Mouse (Mus musculus): ENCODE measurements around the gene Raph1. TPM values are rescaled to one million over a fixed set of nuclear protein-coding genes. Genes with fewer than 3 reads are reported as not detected.

The Raph1 gene
- 20.8 and 26.1 TPM in 2 replicates for polyA plus RNA-seq (2016; fragmentation: Nextera tagmentation; extraction: Ambion mirVana)

- Histone ChIP-seq H3K4me1 (peaks cover 16% of the 10 kb centered on the region), H3K27ac (replicated peaks) (peak within 1 kb of the TSS; percentile 97), H3K9me3 (no peaks in the 10 kb centered on the region), H3K4me3 (peak within 1 kb of the TSS; percentile 88), H3K36me3 (replicated peaks) (peaks cover 7% of the 10 kb centered on the region), H3K27me3 (replicated peaks; ENCODE audit: low read depth, poor library complexity, severe bottlenecking) (no peaks in the 10 kb centered on the region)
- WGBS: under 1% methylated on average over 91 of the region's 92 CpGs
- DNase-seq (ENCODE audit: low spot score): peak; percentile 91
Measured at GRCm38 (mm10) chr1:60566631-60567311, at the start of gene Raph1. Raph1 (minus strand) TSS chr1:60567104.

- Histone ChIP-seq H3K9me3 (no peaks in the 10 kb centered on the region), H3K27me3 (replicated peaks; ENCODE audit: low read depth, poor library complexity, severe bottlenecking) (no peaks in the 10 kb centered on the region), H3K27ac (replicated peaks) (no peak overlapping the region), H3K4me1 (no peaks in the 10 kb centered on the region), H3K36me3 (replicated peaks) (no peaks in the 10 kb centered on the region), H3K4me3 (no peak overlapping the region)
- no peak for DNase-seq (ENCODE audit: low spot score)
- WGBS: 80% methylated on average over 1 of the region's 1 CpGs
Measured at GRCm38 (mm10) chr1:60615703-60616102, 48.8 kb upstream of the Raph1 start.

GRCm38 (mm10) chr1:60614902-60615301, 48.0 kb upstream of the Raph1 start:
- H3K27ac ChIP-seq (replicated peaks): no peak overlapping the region
- no peak overlapping the region for H3K4me3 ChIP-seq
- no peaks in the 10 kb centered on the region for H3K4me1 ChIP-seq
- H3K27me3 ChIP-seq (replicated peaks; ENCODE audit: low read depth, poor library complexity, severe bottlenecking): no peaks in the 10 kb centered on the region
- H3K9me3 ChIP-seq: no peaks in the 10 kb centered on the region
- WGBS: 79% methylated on average over 1 of the region's 1 CpGs
- no peaks in the 10 kb centered on the region for H3K36me3 ChIP-seq (replicated peaks)
- DNase-seq (ENCODE audit: low spot score): no peak

GRCm38 (mm10) chr1:60611968-60612367, 45.1 kb upstream of the Raph1 start:
- Histone ChIP-seq H3K27ac (replicated peaks) (no peak overlapping the region), H3K4me1 (no peaks in the 10 kb centered on the region), H3K36me3 (replicated peaks) (no peaks in the 10 kb centered on the region), H3K4me3 (no peak overlapping the region), H3K27me3 (replicated peaks; ENCODE audit: low read depth, poor library complexity, severe bottlenecking) (no peaks in the 10 kb centered on the region), H3K9me3 (no peaks in the 10 kb centered on the region)
- WGBS: 86% methylated on average over 3 of the region's 3 CpGs
- DNase-seq (ENCODE audit: low spot score): no peak

- H3K4me3 ChIP-seq: no peak overlapping the region
Measured at GRCm38 (mm10) chr1:60610631-60611030, 43.7 kb upstream of the Raph1 start.

GRCm38 (mm10) chr1:60609011-60609775, 42.3 kb upstream of the Raph1 start:
- Histone ChIP-seq H3K36me3 (replicated peaks) (no peaks in the 10 kb centered on the region), H3K27me3 (replicated peaks; ENCODE audit: low read depth, poor library complexity, severe bottlenecking) (no peaks in the 10 kb centered on the region), H3K9me3 (no peaks in the 10 kb centered on the region), H3K27ac (replicated peaks) (no peak overlapping the region), H3K4me3 (no peak overlapping the region), H3K4me1 (no peaks in the 10 kb centered on the region)
- 87% methylated on average over 8 of the region's 8 CpGs for WGBS
- no peak for DNase-seq (ENCODE audit: low spot score)

More at GRCm38 (mm10) chr1:60610631-60611030, 43.7 kb upstream of the Raph1 start:
- DNase-seq (ENCODE audit: low spot score): no peak
- Histone ChIP-seq H3K27me3 (replicated peaks; ENCODE audit: low read depth, poor library complexity, severe bottlenecking) (no peaks in the 10 kb centered on the region), H3K36me3 (replicated peaks) (no peaks in the 10 kb centered on the region), H3K27ac (replicated peaks) (no peak overlapping the region), H3K9me3 (no peaks in the 10 kb centered on the region), H3K4me1 (no peaks in the 10 kb centered on the region)
- 73% methylated on average over 4 of the region's 4 CpGs for WGBS

GRCm38 (mm10) chr1:60604481-60605021, 37.6 kb upstream of the Raph1 start:
- Histone ChIP-seq H3K27ac (replicated peaks) (no peak overlapping the region), H3K4me3 (no peak overlapping the region), H3K9me3 (no peaks in the 10 kb centered on the region), H3K27me3 (replicated peaks; ENCODE audit: low read depth, poor library complexity, severe bottlenecking) (no peaks in the 10 kb centered on the region), H3K36me3 (replicated peaks) (no peaks in the 10 kb centered on the region), H3K4me1 (no peaks in the 10 kb centered on the region)
- WGBS: 91% methylated on average over 3 of the region's 3 CpGs
- DNase-seq (ENCODE audit: low spot score): no peak

- Histone ChIP-seq H3K36me3 (replicated peaks) (no peaks in the 10 kb centered on the region), H3K4me1 (no peaks in the 10 kb centered on the region), H3K9me3 (no peaks in the 10 kb centered on the region), H3K27me3 (replicated peaks; ENCODE audit: low read depth, poor library complexity, severe bottlenecking) (no peaks in the 10 kb centered on the region), H3K4me3 (no peak overlapping the region), H3K27ac (replicated peaks) (no peak overlapping the region)
- DNase-seq (ENCODE audit: low spot score): no peak
- WGBS: 90% methylated on average over 6 of the region's 6 CpGs
Measured at GRCm38 (mm10) chr1:60600682-60601081, 33.8 kb upstream of the Raph1 start.

GRCm38 (mm10) chr1:60599926-60600325, 33.0 kb upstream of the Raph1 start:
- DNase-seq (ENCODE audit: low spot score): no peak
- 89% methylated on average over 3 of the region's 3 CpGs for WGBS
- Histone ChIP-seq H3K27ac (replicated peaks) (no peak overlapping the region), H3K4me1 (no peaks in the 10 kb centered on the region), H3K36me3 (replicated peaks) (no peaks in the 10 kb centered on the region), H3K4me3 (no peak overlapping the region), H3K27me3 (replicated peaks; ENCODE audit: low read depth, poor library complexity, severe bottlenecking) (no peaks in the 10 kb centered on the region), H3K9me3 (no peaks in the 10 kb centered on the region)

GRCm38 (mm10) chr1:60599013-60599701, 32.3 kb upstream of the Raph1 start:
- Histone ChIP-seq H3K27me3 (replicated peaks; ENCODE audit: low read depth, poor library complexity, severe bottlenecking) (no peaks in the 10 kb centered on the region), H3K4me1 (no peaks in the 10 kb centered on the region), H3K9me3 (no peaks in the 10 kb centered on the region), H3K4me3 (no peak overlapping the region), H3K36me3 (replicated peaks) (no peaks in the 10 kb centered on the region), H3K27ac (replicated peaks) (no peak overlapping the region)
- DNase-seq (ENCODE audit: low spot score): no peak
- 89% methylated on average over 6 of the region's 6 CpGs for WGBS

GRCm38 (mm10) chr1:60596386-60597320, 29.7 kb upstream of the Raph1 start:
- no peaks in the 10 kb centered on the region for H3K9me3 ChIP-seq
- 85% methylated on average over 11 of the region's 11 CpGs for WGBS
- H3K36me3 ChIP-seq (replicated peaks): no peaks in the 10 kb centered on the region
- H3K4me3 ChIP-seq: no peak overlapping the region
- no peak overlapping the region for H3K27ac ChIP-seq (replicated peaks)
- no peaks in the 10 kb centered on the region for H3K27me3 ChIP-seq (replicated peaks; ENCODE audit: low read depth, poor library complexity, severe bottlenecking)
- no peaks in the 10 kb centered on the region for H3K4me1 ChIP-seq
- DNase-seq (ENCODE audit: low spot score): no peak

GRCm38 (mm10) chr1:60593101-60593500, 26.2 kb upstream of the Raph1 start:
- no peaks in the 10 kb centered on the region for H3K27me3 ChIP-seq (replicated peaks; ENCODE audit: low read depth, poor library complexity, severe bottlenecking)
- H3K4me1 ChIP-seq: no peaks in the 10 kb centered on the region
- no peak for DNase-seq (ENCODE audit: low spot score)
- no peaks in the 10 kb centered on the region for H3K9me3 ChIP-seq
- WGBS: 90% methylated on average over 6 of the region's 6 CpGs
- no peaks in the 10 kb centered on the region for H3K36me3 ChIP-seq (replicated peaks)
- no peak overlapping the region for H3K27ac ChIP-seq (replicated peaks)
- no peak overlapping the region for H3K4me3 ChIP-seq

All from embryonic facial prominence, embryonic 10.5 days (tissue).